Mouse (Mus musculus): Measurements from ENCODE around the gene Tenm4. TPM values are rescaled to one million over a fixed set of nuclear protein-coding genes. Genes with fewer than 3 reads are reported as not detected.
"Not testable (repeated sequence)": the region's sequence is repeated elsewhere in the genome, so short reads cannot be mapped to it uniquely, and the experiment has no call there.

Tenm4 gene
- polyA plus RNA-seq, 1 experiment from 2014 or later: 39.7 TPM

GRCm38 (mm10) chr7:96910310-96910960, 739.4 kb downstream of the Tenm4 start:
- Histone ChIP-seq H3K4me3 (ENCODE audit: low read length) (no peak overlapping the region), H3K9me3 (ENCODE audit: low read length) (no peaks in the 10 kb centered on the region), H3K4me1 (ENCODE audit: insufficient read depth, low read length) (0 out of 2 replicates have a peak, but pooled peaks cover 5% of the 10 kb centered on the region), H3K27me3 (ENCODE audit: insufficient read depth, low read length) (no peaks in the 10 kb centered on the region), H3K9ac (replicated peaks; ENCODE audit: low read length) (no peak overlapping the region), H3K27ac (ENCODE audit: low read length) (no peak overlapping the region), H3K4me2 (replicated peaks; ENCODE audit: low read depth, low read length) (no peak overlapping the region), H3K36me3 (ENCODE audit: insufficient read depth, low read length) (peaks cover 4% of the 10 kb centered on the region; the same call in 1 of the 2 replicates)
- 29% methylated on average over 12 of the region's 12 CpGs for WGBS
- ATAC-seq (ENCODE audit: low FRiP score, low TSS enrichment): no peak

- Histone ChIP-seq H3K4me1 (ENCODE audit: insufficient read depth, low read length) (0 out of 2 replicates have a peak, but pooled peaks cover 5% of the 10 kb centered on the region), H3K27me3 (ENCODE audit: insufficient read depth, low read length) (no peaks in the 10 kb centered on the region), H3K27ac (ENCODE audit: low read length) (no peak overlapping the region), H3K9me3 (ENCODE audit: low read length) (no peaks in the 10 kb centered on the region), H3K4me3 (ENCODE audit: low read length) (no peak overlapping the region), H3K36me3 (ENCODE audit: insufficient read depth, low read length) (no peaks in the 10 kb centered on the region), H3K9ac (replicated peaks; ENCODE audit: low read length) (no peak overlapping the region), H3K4me2 (replicated peaks; ENCODE audit: low read depth, low read length) (no peak overlapping the region)
- peak; percentile 22; the same call in 1 of the 2 replicates for ATAC-seq (ENCODE audit: low FRiP score, low TSS enrichment)
- 4% methylated on average over 6 of the region's 6 CpGs for WGBS
Measured at GRCm38 (mm10) chr7:96914031-96914430, 743.0 kb downstream of the Tenm4 start.

GRCm38 (mm10) chr7:96915452-96916105, 744.5 kb downstream of the Tenm4 start:
- ATAC-seq (ENCODE audit: low FRiP score, low TSS enrichment): peak; percentile 62; the same call in 1 of the 2 replicates
- H3K27me3 ChIP-seq (ENCODE audit: insufficient read depth, low read length): no peaks in the 10 kb centered on the region
- 3% methylated on average over 2 of the region's 2 CpGs for WGBS

GRCm38 (mm10) chr7:96920447-96921095, 749.5 kb downstream of the Tenm4 start:
- no peaks in the 10 kb centered on the region for H3K9me3 ChIP-seq (ENCODE audit: low read length)
- 71% methylated on average over 7 of the region's 7 CpGs for WGBS
- H3K27ac ChIP-seq (ENCODE audit: low read length): no peak overlapping the region
- H3K27me3 ChIP-seq (ENCODE audit: insufficient read depth, low read length): no peaks in the 10 kb centered on the region
- H3K4me1 ChIP-seq (ENCODE audit: insufficient read depth, low read length): no peaks in the 10 kb centered on the region
- ATAC-seq (ENCODE audit: low FRiP score, low TSS enrichment): no peak
- no peaks in the 10 kb centered on the region for H3K36me3 ChIP-seq (ENCODE audit: insufficient read depth, low read length)
- H3K4me3 ChIP-seq (ENCODE audit: low read length): no peak overlapping the region
- H3K9ac ChIP-seq (replicated peaks; ENCODE audit: low read length): no peak overlapping the region
- no peak overlapping the region for H3K4me2 ChIP-seq (replicated peaks; ENCODE audit: low read depth, low read length)

More at GRCm38 (mm10) chr7:96915452-96916105, 744.5 kb downstream of the Tenm4 start:
- no peaks in the 10 kb centered on the region for H3K36me3 ChIP-seq (ENCODE audit: insufficient read depth, low read length)
- no peaks in the 10 kb centered on the region for H3K9me3 ChIP-seq (ENCODE audit: low read length)
- H3K4me3 ChIP-seq (ENCODE audit: low read length): no peak overlapping the region
- H3K4me2 ChIP-seq (replicated peaks; ENCODE audit: low read depth, low read length): no peak overlapping the region
- 0 out of 2 replicates have a peak, but pooled peaks cover under 1% of the 10 kb centered on the region for H3K4me1 ChIP-seq (ENCODE audit: insufficient read depth, low read length)
- no peak overlapping the region for H3K9ac ChIP-seq (replicated peaks; ENCODE audit: low read length)
- no peak overlapping the region for H3K27ac ChIP-seq (ENCODE audit: low read length)

- Histone ChIP-seq H3K9me3 (ENCODE audit: low read length) (no peaks in the 10 kb centered on the region), H3K4me2 (replicated peaks; ENCODE audit: low read depth, low read length) (no peak overlapping the region), H3K4me3 (ENCODE audit: low read length) (no peak overlapping the region), H3K27me3 (ENCODE audit: insufficient read depth, low read length) (no peaks in the 10 kb centered on the region), H3K9ac (replicated peaks; ENCODE audit: low read length) (no peak overlapping the region), H3K4me1 (ENCODE audit: insufficient read depth, low read length) (no peaks in the 10 kb centered on the region), H3K36me3 (ENCODE audit: insufficient read depth, low read length) (no peaks in the 10 kb centered on the region), H3K27ac (ENCODE audit: low read length) (no peak overlapping the region)
- WGBS: 80% methylated on average over 2 of the region's 2 CpGs
- ATAC-seq (ENCODE audit: low FRiP score, low TSS enrichment): peak; percentile 39; the same call in 1 of the 2 replicates
Measured at GRCm38 (mm10) chr7:96922927-96923326, 751.9 kb downstream of the Tenm4 start.

- no peak overlapping the region for H3K27ac ChIP-seq (ENCODE audit: low read length)
- no peak overlapping the region for H3K9ac ChIP-seq (replicated peaks; ENCODE audit: low read length)
- no peaks in the 10 kb centered on the region for H3K4me1 ChIP-seq (ENCODE audit: insufficient read depth, low read length)
- H3K36me3 ChIP-seq (ENCODE audit: insufficient read depth, low read length): no peaks in the 10 kb centered on the region
- H3K4me2 ChIP-seq (replicated peaks; ENCODE audit: low read depth, low read length): no peak overlapping the region
- H3K27me3 ChIP-seq (ENCODE audit: insufficient read depth, low read length): no peaks in the 10 kb centered on the region
- no peak for ATAC-seq (ENCODE audit: low FRiP score, low TSS enrichment)
- 76% methylated on average over 5 of the region's 5 CpGs for WGBS
- H3K4me3 ChIP-seq (ENCODE audit: low read length): no peak overlapping the region
- H3K9me3 ChIP-seq (ENCODE audit: low read length): no peaks in the 10 kb centered on the region
Measured at GRCm38 (mm10) chr7:96943715-96944377, 772.8 kb downstream of the Tenm4 start.

GRCm38 (mm10) chr7:96946501-96946900, 775.5 kb downstream of the Tenm4 start:
- H3K9ac ChIP-seq (replicated peaks; ENCODE audit: low read length); H3K4me1 ChIP-seq (ENCODE audit: insufficient read depth, low read length); H3K9me3 ChIP-seq (ENCODE audit: low read length); H3K4me3 ChIP-seq (ENCODE audit: low read length); H3K27me3 ChIP-seq (ENCODE audit: insufficient read depth, low read length); H3K36me3 ChIP-seq (ENCODE audit: insufficient read depth, low read length); H3K4me2 ChIP-seq (replicated peaks; ENCODE audit: low read depth, low read length); ATAC-seq (ENCODE audit: low FRiP score, low TSS enrichment); H3K27ac ChIP-seq (ENCODE audit: low read length): not testable (repeated sequence)
- WGBS: 91% methylated on average over 8 of the region's 8 CpGs

- H3K9me3 ChIP-seq (ENCODE audit: low read length): no peaks in the 10 kb centered on the region
- peak within 1 kb of the TSS; percentile 61 for H3K4me2 ChIP-seq (replicated peaks; ENCODE audit: low read depth, low read length)
- peak within 1 kb of the TSS; percentile 85 for H3K27ac ChIP-seq (ENCODE audit: low read length)
- peaks cover 10% of the 10 kb centered on the region for H3K4me1 ChIP-seq (ENCODE audit: insufficient read depth, low read length)
- no peaks in the 10 kb centered on the region for H3K36me3 ChIP-seq (ENCODE audit: insufficient read depth, low read length)
- peak; percentile 100 for ATAC-seq (ENCODE audit: low FRiP score, low TSS enrichment)
- WGBS: under 1% methylated on average over 62 of the region's 62 CpGs
- H3K9ac ChIP-seq (replicated peaks; ENCODE audit: low read length): peak within 1 kb of the TSS; percentile 83
- peak within 1 kb of the TSS; percentile 84 for H3K4me3 ChIP-seq (ENCODE audit: low read length)
- H3K27me3 ChIP-seq (ENCODE audit: insufficient read depth, low read length): no peaks in the 10 kb centered on the region
Measured at GRCm38 (mm10) chr7:96951281-96952051, 780.4 kb downstream of the Tenm4 start, which contains the start of gene Nars2. TSS of gene Nars2 (plus strand) at chr7:96951505.

DNA sequence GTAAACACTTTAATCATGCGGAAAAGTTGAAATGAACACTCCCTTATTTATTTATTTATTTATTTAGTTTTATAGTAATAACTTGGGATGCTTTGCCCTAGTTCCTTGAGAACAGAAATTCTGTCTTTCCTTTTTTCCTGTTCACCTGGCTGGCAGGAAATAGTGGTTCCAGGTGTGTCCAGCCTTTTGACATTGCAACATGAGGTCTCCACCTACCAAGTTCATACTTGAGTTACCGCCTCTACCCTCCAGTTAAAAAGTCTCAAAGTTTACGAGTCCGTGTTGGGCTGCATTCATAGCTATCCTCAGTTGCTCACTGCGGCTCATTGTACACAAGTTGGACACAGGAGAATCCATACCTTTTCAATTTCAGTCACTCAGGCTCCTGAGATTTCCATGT, 781.0 kb downstream of the Tenm4 start:
- Histone ChIP-seq H3K9ac (replicated peaks; ENCODE audit: low read length) (peak overlapping the region; percentile 83), H3K27me3 (ENCODE audit: insufficient read depth, low read length) (no peaks in the 10 kb centered on the region), H3K36me3 (ENCODE audit: insufficient read depth, low read length) (0 out of 2 replicates have a peak, but pooled peaks cover under 1% of the 10 kb centered on the region), H3K4me3 (ENCODE audit: low read length) (peak overlapping the region; percentile 84), H3K4me2 (replicated peaks; ENCODE audit: low read depth, low read length) (peak overlapping the region; percentile 61), H3K9me3 (ENCODE audit: low read length) (no peaks in the 10 kb centered on the region), H3K27ac (ENCODE audit: low read length) (peak overlapping the region; percentile 85), H3K4me1 (ENCODE audit: insufficient read depth, low read length) (peaks cover 10% of the 10 kb centered on the region)
- ATAC-seq (ENCODE audit: low FRiP score, low TSS enrichment): no peak
- 27% methylated on average over 5 of the region's 5 CpGs for WGBS

Data from kidney, embryonic 16.5 days (tissue).